Comparison of ENCODE assay signal across 22 mouse cellular contexts in genomic region chr9:65928456-65928855, GRCm38 (mm10). TPM values are rescaled to one million over a fixed set of nuclear protein-coding genes. Genes with fewer than 3 reads are reported as not detected.
DNase-seq lines count a peak whose midpoint lies in the region; ATAC-seq and TF ChIP-seq lines count a peak whose summit lies in the region.
"Had no signal": no experiment of that assay in that cellular context is flagged by ENCODE, and none has a peak within 500 bp of the region (broad histone marks: within the 10 kb centered on the region; RNA-seq: fewer than 3 reads in every experiment).

No protein-coding gene starts in this region.

- TF ChIP-seq EP300 in CH12.LX (IDR thresholded peaks at IDR 0.05; ENCODE audit: low read length) = no peak

- no peaks in the 10 kb centered on the region; a peak in 1 of 4 replicates for H3K4me1 ChIP-seq in CH12.LX (ENCODE audit: control insufficient read depth in 1 of 2, insufficient read depth in 2 of 2)
- H3K4me1 ChIP-seq: embryonic facial prominence, embryonic 10.5 days; embryonic facial prominence, embryonic 12.5 days; forebrain, embryonic 13.5 days; forebrain, embryonic 15.5 days had no signal

- no peaks in the 10 kb centered on the region for H3K27me3 ChIP-seq in CH12.LX (replicated peaks)
- H3K27me3 ChIP-seq: embryonic facial prominence, embryonic 12.5 days; forebrain, embryonic 13.5 days; forebrain, embryonic 15.5 days; Patski had no signal

- TF ChIP-seq CTCF in CH12.LX (conservative IDR thresholded peaks at IDR 0.05 in 1 of 2, IDR thresholded peaks at IDR 0.05 in 1 of 2; ENCODE audit: low read depth in 2 of 2, low read length in 2 of 2) = no peak

- no peak overlapping the region for H3K4me2 ChIP-seq in CH12.LX (ENCODE audit: insufficient read depth, low read depth, poor library complexity, severe bottlenecking)
- H3K4me2 ChIP-seq: embryonic facial prominence, embryonic 12.5 days; forebrain, embryonic 13.5 days; forebrain, embryonic 15.5 days had no signal

- no peak for TF ChIP-seq POLR2A in CH12.LX (IDR thresholded peaks at IDR 0.05; ENCODE audit: low read depth, low read length)

- in situ Hi-C loops in CH12.LX (cut with MboI; ENCODE audit: low pct_ligation_motif_present, low pct_unique_long_range_greater_than_20kb, low sequenced_read_pairs) = no loop called here

- H3K36me3 ChIP-seq in CH12.LX (replicated peaks in 1 of 2; ENCODE audit: control insufficient read depth in 1 of 2, insufficient read depth in 1 of 2, low read length in 1 of 2) = peaks cover 0 to 29% of the 10 kb centered on the region in 2 experiments
- H3K36me3 ChIP-seq: embryonic facial prominence, embryonic 10.5 days; embryonic facial prominence, embryonic 12.5 days; forebrain, embryonic 15.5 days had no signal

- no peak overlapping the region for H3K9ac ChIP-seq in CH12.LX (ENCODE audit: insufficient read depth, low read depth)
- H3K9ac ChIP-seq: embryonic facial prominence, embryonic 12.5 days; forebrain, embryonic 13.5 days; forebrain, embryonic 15.5 days; forebrain, postnatal 0 days had no signal

- H3K4me3 ChIP-seq in CH12.LX (replicated peaks in 1 of 3; ENCODE audit: low read depth in 2 of 3, low read length in 2 of 3, poor library complexity in 1 of 3) = no peak overlapping the region
- H3K4me3 ChIP-seq: embryonic facial prominence, embryonic 10.5 days; embryonic facial prominence, embryonic 12.5 days; forebrain, embryonic 13.5 days; forebrain, embryonic 15.5 days had no signal

- ATAC-seq in granulocyte monocyte progenitor cell, adult 5-6 weeks (replicated peaks; ENCODE audit: poor library complexity, severe bottlenecking) = peak; percentile 63
- ATAC-seq: activated CD4-positive, CD25-positive, alpha-beta regulatory T cell, adult 4 months; CD4-positive, CD25-positive, alpha-beta regulatory T cell, adult 4 months; forebrain, embryonic 13.5 days; forebrain, embryonic 15.5 days; forebrain, postnatal 0 days; Patski had no signal

- H3K79me2 ChIP-seq in CH12.LX (replicated peaks; ENCODE audit: control insufficient read depth, extremely low read depth, insufficient read depth, poor library complexity, severe bottlenecking) = peaks cover 37% of the 10 kb centered on the region

- DNase-seq in CH12.LX (ENCODE audit: extremely low read depth) = no peak
- no peak for DNase-seq in embryo, embryonic 10.5 days (ENCODE audit: low spot score)
- DNase-seq in kidney, postnatal 10 days = no peak
- no peak for DNase-seq in adrenal gland, postnatal 36 days
- DNase-seq: adrenal gland, adult 8-10 months; adrenal gland, postnatal 14 days; B cell, adult 2 months; cerebellum, adult 11 months; cerebellum, adult 18-20 months; cerebellum, adult 8-10 months; cerebellum, adult 9-11 months; cerebellum, postnatal 14 days; cerebellum, postnatal 36 days; forebrain, postnatal 0 days had no signal

- no peak for TF ChIP-seq RAD21 in CH12.LX (IDR thresholded peaks at IDR 0.05; ENCODE audit: low read depth, low read length)

- no peaks in the 10 kb centered on the region for H3K9me3 ChIP-seq in CH12.LX (replicated peaks; ENCODE audit: low read length)
- H3K9me3 ChIP-seq: embryonic facial prominence, embryonic 10.5 days; embryonic facial prominence, embryonic 12.5 days; forebrain, embryonic 13.5 days; forebrain, embryonic 15.5 days had no signal

- dilution Hi-C loops in CH12.LX (cut with MboI; ENCODE audit: extremely low pct_ligation_motif_present, extremely low pct_unique_long_range_greater_than_20kb, low sequenced_read_pairs) = no loop called here

- no peak overlapping the region for H3K27ac ChIP-seq in CH12.LX (ENCODE audit: insufficient read depth, low read depth)
- H3K27ac ChIP-seq: embryonic facial prominence, embryonic 10.5 days; embryonic facial prominence, embryonic 12.5 days; forebrain, embryonic 13.5 days; forebrain, embryonic 15.5 days had no signal

TF ChIP-seq in CH12.LX, 34 proteins besides CTCF, POLR2A, EP300 and RAD21:
- TF ChIP-seq MAFK (IDR thresholded peaks at IDR 0.05; ENCODE audit: insufficient replicate concordance, low read length) (0 out of 2 replicates have a peak, but pooled peaks have one; percentile 16), ETS1 (conservative IDR thresholded peaks at IDR 0.05; ENCODE audit: low read depth, low read length) (no peak), BHLHE40 (IDR thresholded peaks at IDR 0.05; ENCODE audit: low read depth, low read length) (no peak)
TF ChIP-seq in CH12.LX: peak in this region for 1.

RNA-seq across cellular contexts. Expression of gene Csnk1g1, which starts 19.7 kb away (rescaled TPM):
- total RNA-seq in CH12.LX (2012; rRNA removed) = 14.4 and 16.0 TPM in 2 replicates
- total RNA-seq in CH12.LX (2014; rRNA removed) = 10.7 and 11.7 TPM in 2 replicates
- polyA plus RNA-seq in CH12.LX (2012; ENCODE audit: insufficient read length, low read depth) = 12.3 and 13.8 TPM in 2 replicates
- 16.9 and 19.5 TPM in 2 replicates for total RNA-seq in granulocyte monocyte progenitor cell, adult 5-6 weeks (2014; fragmentation: Nextera tagmentation)
- 11.8 and 16.5 TPM in 2 replicates for total RNA-seq in granulocyte monocyte progenitor cell, adult 5-6 weeks (2017)
- 10 to 100 TPM; 17.8 to 18.6 TPM for total RNA-seq in adrenal gland, postnatal 36 days (2021)

RNA-seq across cellular contexts. Expression of gene Trip4, which starts 19.9 kb away (rescaled TPM):
- total RNA-seq in CH12.LX (2012; rRNA removed) = 12.0 and 12.1 TPM in 2 replicates
- total RNA-seq in CH12.LX (2014; rRNA removed) = 14.4 and 14.8 TPM in 2 replicates
- 15.4 and 17.2 TPM in 2 replicates for polyA plus RNA-seq in CH12.LX (2012; ENCODE audit: insufficient read length, low read depth)
- total RNA-seq in granulocyte monocyte progenitor cell, adult 5-6 weeks (2014; fragmentation: Nextera tagmentation) = 13.8 and 16.7 TPM in 2 replicates
- 18.4 and 27.0 TPM in 2 replicates for total RNA-seq in granulocyte monocyte progenitor cell, adult 5-6 weeks (2017)
- total RNA-seq in adrenal gland, postnatal 36 days (2021) = 10 to 100 TPM; 33.2 to 45.0 TPM

RNA-seq across cellular contexts. Expression of gene Pclaf, which starts 38.4 kb away (rescaled TPM):
- total RNA-seq in CH12.LX (2012; rRNA removed) (177 and 257 TPM in 2 replicates), CH12.LX (2014; rRNA removed) (394 and 490 TPM in 2 replicates)
- 183 and 229 TPM in 2 replicates for polyA plus RNA-seq in CH12.LX (2012; ENCODE audit: insufficient read length, low read depth)
- total RNA-seq in granulocyte monocyte progenitor cell, adult 5-6 weeks (2014; fragmentation: Nextera tagmentation) = 83.5 and 134 TPM in 2 replicates
- 235 and 300 TPM in 2 replicates for total RNA-seq in granulocyte monocyte progenitor cell, adult 5-6 weeks (2017)
- 1 to 10 TPM; 3.3 to 4.4 TPM for total RNA-seq in adrenal gland, postnatal 36 days (2021)

Comparison
In these comparisons a context has a peak if more than half of its experiments do, and no peak if none do; other contexts are left out.
1. RNA of gene Pclaf, which starts 38.4 kb away (total RNA-seq): 177 to 490 TPM in CH12.LX and 83.5 to 300 TPM in granulocyte monocyte progenitor cell, adult 5-6 weeks; 3.3 to 4.4 TPM in adrenal gland, postnatal 36 days; every median in the first group is over 10 times any median in the second.